Mouse (Mus musculus) right cerebral cortex, postnatal 4 days (tissue): ENCODE results near the gene Gm5460.

Source experiments
- DNase-seq: peaks from one replicate; pipeline ENCODE4 v3.0.0-alpha.2; 2022

Gene Gm5460

GRCm38 (mm10) chr14:34016381-34016780 is at the start of gene Gm5460:
Gene Gm5460, plus strand, starts transcription at chr14:34016758.
- no peak for DNase-seq

- DNase-seq, result no peak
Measured at GRCm38 (mm10) chr14:33972679-33973078, 43.9 kb upstream of the Gm5460 start.

- no peak for DNase-seq
Measured at GRCm38 (mm10) chr14:33974752-33975151, 41.8 kb upstream of the Gm5460 start.

GRCm38 (mm10) chr14:33977748-33978147 is 38.8 kb upstream of the Gm5460 start:
- DNase-seq, result no peak

- peak; percentile 35 for DNase-seq
Measured at GRCm38 (mm10) chr14:33978604-33979059, 37.9 kb upstream of the Gm5460 start, which contains the start of gene Zfp488. Gene Zfp488, minus strand, starts transcription at chr14:33978764.

- no peak for DNase-seq
Measured at GRCm38 (mm10) chr14:33989201-33989600, 27.4 kb upstream of the Gm5460 start.

GRCm38 (mm10) chr14:33991971-33992370 is 24.6 kb upstream of the Gm5460 start:
- DNase-seq, result no peak

GRCm38 (mm10) chr14:33993051-33993450 is 23.5 kb upstream of the Gm5460 start:
- DNase-seq, result no peak

GRCm38 (mm10) chr14:33993521-33994289 is 22.9 kb upstream of the Gm5460 start:
- DNase-seq, result no peak

GRCm38 (mm10) chr14:33997427-33997826 is 19.1 kb upstream of the Gm5460 start:
- no peak for DNase-seq

GRCm38 (mm10) chr14:34000076-34000475 is 16.5 kb upstream of the Gm5460 start:
- no peak for DNase-seq

- DNase-seq, result no peak
Measured at GRCm38 (mm10) chr14:34001445-34001844, 15.1 kb upstream of the Gm5460 start.

GRCm38 (mm10) chr14:34002358-34002757 is 14.2 kb upstream of the Gm5460 start:
- no peak for DNase-seq

GRCm38 (mm10) chr14:34015063-34015462 is 1.5 kb upstream of the Gm5460 start, which contains the start of gene Gm30083:
Gene Gm30083, minus strand, starts transcription at chr14:34015182.
- DNase-seq, result no peak

GRCm38 (mm10) chr14:34016938-34017337 is 380 bp downstream of the Gm5460 start:
- no peak for DNase-seq

GRCm38 (mm10) chr14:34026710-34027109 is 10.2 kb downstream of the Gm5460 start:
- DNase-seq, result no peak

GRCm38 (mm10) chr14:34033841-34034610 is 17.5 kb downstream of the Gm5460 start:
- DNase-seq, result no peak

GRCm38 (mm10) chr14:34041241-34041640 is 24.7 kb downstream of the Gm5460 start:
- DNase-seq, result no peak

GRCm38 (mm10) chr14:34043341-34043740 is 26.8 kb downstream of the Gm5460 start:
- no peak for DNase-seq

- peak; percentile 6 for DNase-seq
Measured at GRCm38 (mm10) chr14:34050101-34050779, 33.7 kb downstream of the Gm5460 start.

GRCm38 (mm10) chr14:34052516-34052915 is 36.0 kb downstream of the Gm5460 start, which contains the start of gene Antxrl:
Gene Antxrl, plus strand, starts transcription at chr14:34052707.
- DNase-seq, result no peak

- no peak for DNase-seq
Measured at GRCm38 (mm10) chr14:34071665-34072064, 55.1 kb downstream of the Gm5460 start.

GRCm38 (mm10) chr14:34075346-34075745 is 58.8 kb downstream of the Gm5460 start:
- no peak for DNase-seq
